Mouse (Mus musculus): ENCODE results near the gene Atxn7.
"Not testable (repeated sequence)": the region's sequence is repeated elsewhere in the genome, so short reads cannot be mapped to it uniquely, and the experiment has no call there.

Atxn7 gene

DNA sequence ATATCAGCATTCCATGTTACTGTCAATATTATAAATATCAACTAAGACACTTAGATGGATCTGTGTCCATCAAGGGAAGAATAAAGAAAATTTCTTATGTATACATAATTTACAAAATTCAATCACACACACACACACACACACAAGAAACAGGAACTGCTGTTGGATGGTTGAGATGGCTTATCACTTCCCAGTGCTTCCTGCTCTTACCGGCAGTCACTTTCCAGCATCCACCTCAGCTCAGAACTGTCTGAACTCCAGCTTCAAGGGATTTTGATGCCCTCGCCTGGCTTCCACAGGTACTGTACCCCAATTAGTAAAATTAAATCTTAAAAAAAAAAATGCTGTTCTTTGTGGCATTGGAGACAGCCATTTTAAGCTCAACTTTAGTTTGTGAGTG lies 27.2 kb downstream of the Atxn7 start:
- DNase-seq (ENCODE audit: inconsistent ontology term), result no peak

- DNase-seq (ENCODE audit: inconsistent ontology term), result no peak
These were observed 29.5 kb downstream of the Atxn7 start for GRCm38 (mm10) chr14:13990741-13991140.

GRCm38 (mm10) chr14:13995206-13996097 lies 34.2 kb downstream of the Atxn7 start:
- no peak for DNase-seq (ENCODE audit: inconsistent ontology term)

GRCm38 (mm10) chr14:14002771-14003170 lies 41.5 kb downstream of the Atxn7 start:
- DNase-seq (ENCODE audit: inconsistent ontology term), result no peak

DNA sequence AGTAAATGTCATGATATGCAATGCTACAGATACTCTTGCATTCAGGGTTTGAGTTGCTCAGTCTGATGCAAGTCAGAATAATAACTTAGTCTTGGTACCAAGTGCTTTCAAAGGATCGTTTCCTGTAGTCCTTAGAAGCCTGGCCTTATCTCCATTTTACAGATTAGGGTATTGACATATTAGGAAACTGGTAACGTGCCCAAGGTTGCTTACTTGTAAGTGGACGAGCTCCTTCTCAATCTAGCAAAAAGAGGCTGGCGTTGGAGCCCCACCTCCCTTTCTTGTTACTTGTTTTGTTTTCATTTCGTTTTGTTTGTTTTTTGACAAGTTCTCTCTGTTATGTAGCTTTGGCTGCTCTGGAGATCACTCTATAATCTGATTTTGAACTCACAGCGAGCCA lies 48.5 kb downstream of the Atxn7 start:
- DNase-seq (ENCODE audit: inconsistent ontology term), result no peak

DNA sequence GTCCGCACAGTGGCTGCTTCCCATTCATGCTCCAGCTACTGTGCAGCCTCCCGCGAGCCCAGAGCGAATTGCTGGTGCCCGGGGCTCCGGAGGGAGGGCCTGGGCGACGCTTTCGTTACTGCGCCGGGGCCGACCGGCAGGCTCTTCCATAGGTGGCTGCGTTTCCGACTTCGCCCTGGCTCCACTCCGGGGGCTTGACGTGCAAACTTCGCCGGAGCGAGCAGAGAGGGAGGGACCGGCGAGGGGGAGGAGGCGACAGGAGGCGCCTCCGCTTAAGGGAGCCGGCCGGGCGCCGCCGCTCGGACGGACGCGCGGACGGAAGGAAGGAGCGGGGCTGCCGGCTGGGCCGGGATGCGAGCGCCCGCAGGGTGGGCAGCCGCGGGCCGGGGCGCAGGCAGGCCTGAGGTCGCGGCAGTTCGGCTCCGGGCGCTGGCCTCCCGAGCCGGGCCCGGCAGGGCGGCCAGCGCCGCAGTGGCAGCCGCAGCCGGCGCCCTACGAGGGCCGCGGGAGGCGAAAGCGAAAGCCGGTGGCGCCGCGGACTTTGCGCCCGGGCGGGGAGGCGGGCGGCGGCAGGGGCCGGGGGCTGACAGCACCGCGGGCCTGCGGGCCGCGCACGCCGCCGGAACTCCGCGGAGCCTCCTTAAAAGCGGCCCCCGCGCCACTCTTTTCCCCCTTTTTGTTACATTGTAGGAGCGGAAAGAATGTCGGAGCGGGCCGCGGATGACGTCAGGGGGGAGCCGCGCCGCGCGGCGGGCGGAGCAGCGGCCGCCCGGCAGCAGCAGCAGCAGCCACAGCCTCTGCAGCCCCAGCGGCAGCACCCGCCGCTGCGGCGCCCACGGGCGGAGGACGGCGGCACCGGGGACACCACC lies 51.4 kb downstream of the Atxn7 start:
- peak; percentile 95 for DNase-seq (ENCODE audit: inconsistent ontology term)

- no peak for DNase-seq (ENCODE audit: inconsistent ontology term)
These were observed 52.0 kb downstream of the Atxn7 start for GRCm38 (mm10) chr14:14013252-14013711.

GRCm38 (mm10) chr14:14014636-14015375 lies 53.6 kb downstream of the Atxn7 start:
- no peak for DNase-seq (ENCODE audit: inconsistent ontology term)

- DNase-seq (ENCODE audit: inconsistent ontology term), result no peak
These were observed 58.1 kb downstream of the Atxn7 start for GRCm38 (mm10) chr14:14019155-14019894.

DNA sequence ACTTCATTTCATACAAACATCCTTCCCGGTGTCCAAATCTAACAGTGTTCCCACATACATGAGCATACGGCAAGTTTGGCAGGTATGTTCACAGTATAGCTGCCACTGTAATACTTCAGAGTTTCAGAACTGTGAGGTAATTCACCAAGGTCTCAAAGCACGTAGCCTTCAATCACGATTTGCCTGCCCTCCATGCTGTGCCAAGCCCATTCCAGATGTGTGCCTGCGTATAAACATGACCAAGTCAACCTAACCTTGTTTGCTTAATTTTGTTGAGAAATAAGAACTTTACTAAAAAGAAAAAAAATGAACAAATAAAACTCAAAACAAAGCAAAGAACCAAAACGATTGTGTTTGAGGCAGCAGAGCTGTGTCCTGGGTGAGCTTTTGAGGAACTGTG lies 60.0 kb downstream of the Atxn7 start:
- DNase-seq (ENCODE audit: inconsistent ontology term), result no peak

DNA sequence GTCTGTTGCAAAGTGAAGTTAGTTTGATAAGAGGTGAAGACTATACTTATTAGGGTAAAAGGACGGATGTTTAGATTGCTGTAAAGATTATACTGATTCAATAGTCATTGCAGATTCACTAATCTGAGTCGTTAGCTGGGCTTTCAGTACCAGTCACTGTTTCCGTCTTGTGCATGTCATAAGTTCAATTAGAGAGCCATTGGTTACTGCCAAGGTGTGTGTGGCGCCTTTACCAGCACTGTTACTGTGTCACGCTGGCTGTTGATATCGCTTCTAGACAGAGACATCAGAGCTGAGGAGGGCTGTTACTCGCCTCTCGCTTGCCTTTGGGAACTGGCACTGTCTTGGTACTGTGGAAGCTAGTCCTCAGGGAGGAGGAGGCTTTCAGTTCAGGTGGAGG lies 64.6 kb downstream of the Atxn7 start:
- no peak for DNase-seq (ENCODE audit: inconsistent ontology term)

DNA sequence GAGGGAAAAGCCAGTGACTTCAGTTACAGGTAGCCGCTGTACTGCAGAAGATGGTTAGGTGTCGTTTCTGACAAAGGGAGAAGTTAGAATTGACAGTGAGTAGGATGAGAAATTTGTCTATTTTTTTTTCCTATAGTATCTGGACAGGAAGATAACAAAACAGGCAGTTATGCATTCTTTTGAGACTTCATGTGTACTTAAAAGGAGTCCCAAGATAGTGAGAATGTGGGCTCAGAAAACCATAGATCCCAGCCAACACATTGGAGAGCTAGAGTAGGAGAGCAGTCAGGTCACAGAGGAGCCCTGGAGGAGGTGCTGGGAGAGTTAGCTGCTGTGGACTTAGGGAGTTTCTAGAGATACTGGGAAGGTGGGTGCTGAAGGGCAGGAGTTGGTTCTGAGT lies 69.4 kb downstream of the Atxn7 start:
- DNase-seq (ENCODE audit: inconsistent ontology term), result no peak

GRCm38 (mm10) chr14:14032842-14033241 lies 71.6 kb downstream of the Atxn7 start:
- no peak for DNase-seq (ENCODE audit: inconsistent ontology term)

DNA sequence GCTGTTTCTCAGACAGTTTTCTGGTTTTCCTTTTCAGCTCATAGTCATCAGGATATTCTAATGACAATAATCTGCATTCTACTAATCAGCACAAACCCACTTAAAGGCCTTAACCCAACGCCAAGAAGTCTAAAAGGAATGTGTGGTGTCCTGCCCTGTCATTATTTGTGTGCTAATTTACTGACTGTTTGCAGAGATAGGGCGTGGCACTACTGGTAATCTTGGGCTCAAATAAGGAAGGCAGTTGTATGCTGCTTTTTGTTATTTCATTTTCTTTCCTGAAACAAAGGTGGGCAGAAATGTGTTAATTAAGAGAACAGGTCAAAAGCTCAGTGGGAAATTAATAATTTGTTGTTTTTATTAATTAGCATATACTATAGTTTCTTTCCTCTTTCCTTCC lies 75.1 kb downstream of the Atxn7 start:
- peak; percentile 24 for DNase-seq (ENCODE audit: inconsistent ontology term)

- peak; percentile 38 for DNase-seq (ENCODE audit: inconsistent ontology term)
These were observed 77.0 kb downstream of the Atxn7 start for GRCm38 (mm10) chr14:14038233-14038632.

GRCm38 (mm10) chr14:14042336-14042735 lies 81.1 kb downstream of the Atxn7 start:
- DNase-seq (ENCODE audit: inconsistent ontology term), result no peak

- no peak for DNase-seq (ENCODE audit: inconsistent ontology term)
These were observed 93.1 kb downstream of the Atxn7 start for GRCm38 (mm10) chr14:14054386-14054785.

GRCm38 (mm10) chr14:14059606-14060005 lies 98.4 kb downstream of the Atxn7 start:
- DNase-seq (ENCODE audit: inconsistent ontology term), result not testable (repeated sequence)

DNA sequence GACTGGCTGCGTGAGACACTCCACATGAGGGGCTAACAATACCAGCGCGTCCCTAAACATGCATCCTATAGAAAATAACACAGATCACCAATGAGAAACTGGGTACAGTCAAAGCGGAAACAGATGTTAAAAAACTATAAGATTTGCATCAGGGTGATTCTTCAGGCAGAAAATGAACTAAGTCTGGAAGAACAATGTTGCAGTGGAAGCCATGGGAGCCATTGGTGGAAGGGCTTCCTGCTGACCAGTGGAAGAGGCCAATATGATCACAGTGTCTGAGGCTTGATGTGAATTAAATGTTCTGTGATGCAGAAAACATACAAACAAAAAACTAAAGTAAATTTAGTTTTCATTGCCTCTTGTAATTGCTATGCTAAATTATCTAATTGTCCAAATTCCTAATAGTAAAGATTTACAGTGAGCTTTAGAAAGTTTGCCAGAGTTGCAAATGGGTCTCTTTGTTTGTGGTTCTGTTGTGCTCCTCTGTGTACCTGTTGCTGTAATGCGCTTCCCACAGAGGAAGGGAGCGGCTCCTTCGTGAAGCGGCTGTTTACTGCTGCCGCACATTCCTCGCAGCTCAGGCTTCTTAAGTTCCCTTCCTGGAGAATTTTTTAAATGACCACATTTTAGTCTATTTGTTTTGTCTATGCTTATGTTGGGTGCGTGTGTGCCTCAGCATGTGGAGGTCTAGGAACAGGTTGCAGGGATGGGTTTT lies 101.4 kb downstream of the Atxn7 start:
- no peak for DNase-seq (ENCODE audit: inconsistent ontology term)

GRCm38 (mm10) chr14:14063382-14063781 lies 102.1 kb downstream of the Atxn7 start:
- DNase-seq (ENCODE audit: inconsistent ontology term), result no peak
